Mouse (Mus musculus) urinary bladder, postnatal 4 days (tissue): Measurements from ENCODE around the gene Fam222a.

Experiments
- DNase-seq, 2 experiments: peaks; one replicate each; pipeline ENCODE4 v3.0.0; 2021 to 2022; ENCODE audit warnings: low spot score in 2 of 2

The Fam222a gene

DNA sequence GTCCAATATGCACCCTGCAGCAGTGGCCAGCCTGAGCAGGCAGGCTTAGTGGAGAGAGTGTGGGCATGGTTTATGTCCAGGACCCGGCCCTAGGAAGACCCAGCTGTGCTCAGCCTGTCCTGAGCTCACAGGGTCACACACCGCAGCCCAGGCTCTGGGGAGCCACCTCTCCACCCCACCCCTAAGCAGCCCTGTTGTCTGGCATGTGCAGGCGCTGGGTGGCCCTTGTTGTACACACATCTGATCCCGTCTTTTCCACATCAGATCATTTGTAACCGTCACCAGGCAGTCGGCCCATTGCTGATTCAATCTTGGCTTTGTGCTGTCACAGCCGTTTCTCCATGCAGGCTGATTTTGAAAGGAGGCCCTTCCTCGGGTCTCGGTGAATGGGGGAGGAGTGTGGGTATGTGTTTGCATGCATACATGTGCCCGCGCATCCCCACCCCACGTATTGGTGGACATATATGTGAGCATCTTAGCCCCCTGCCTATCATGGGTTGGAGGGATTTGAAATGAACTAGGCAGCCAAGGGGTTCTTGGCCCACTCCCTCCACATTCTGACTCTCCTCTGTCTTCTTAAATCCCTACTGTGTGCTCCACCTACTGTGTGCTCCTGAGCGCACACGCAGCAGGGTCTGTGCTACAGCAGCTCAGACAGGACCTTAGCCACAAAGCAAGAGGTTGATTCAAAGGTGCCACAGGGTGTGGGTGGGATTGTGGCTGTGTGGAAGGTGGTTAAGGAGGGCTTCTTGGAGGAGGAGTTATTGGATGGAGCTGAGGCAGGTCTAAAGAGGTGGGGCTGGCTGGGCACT lies 16.7 kb downstream of the Fam222a start:
- no peak for DNase-seq

DNA sequence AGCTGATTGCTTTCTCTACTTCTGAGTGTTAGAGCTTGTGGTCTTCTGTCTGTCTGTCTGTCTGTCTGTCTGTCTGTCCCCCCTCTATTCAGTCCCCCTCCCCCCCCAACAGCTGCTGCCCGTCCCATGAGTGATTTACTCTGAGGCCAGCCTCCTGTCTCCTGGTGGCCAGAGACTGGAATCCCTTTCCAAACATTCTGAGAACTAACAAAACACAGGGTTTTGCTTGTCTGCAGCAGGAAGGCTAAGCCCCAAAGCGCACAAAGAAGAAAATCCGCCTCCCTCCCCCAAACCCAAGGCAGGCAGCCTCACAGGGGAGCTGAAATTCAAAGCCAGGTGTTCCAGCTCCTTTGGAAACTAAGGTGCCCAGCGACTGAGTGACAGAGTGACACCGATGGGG lies 17.9 kb downstream of the Fam222a start:
- no peak for DNase-seq

DNA sequence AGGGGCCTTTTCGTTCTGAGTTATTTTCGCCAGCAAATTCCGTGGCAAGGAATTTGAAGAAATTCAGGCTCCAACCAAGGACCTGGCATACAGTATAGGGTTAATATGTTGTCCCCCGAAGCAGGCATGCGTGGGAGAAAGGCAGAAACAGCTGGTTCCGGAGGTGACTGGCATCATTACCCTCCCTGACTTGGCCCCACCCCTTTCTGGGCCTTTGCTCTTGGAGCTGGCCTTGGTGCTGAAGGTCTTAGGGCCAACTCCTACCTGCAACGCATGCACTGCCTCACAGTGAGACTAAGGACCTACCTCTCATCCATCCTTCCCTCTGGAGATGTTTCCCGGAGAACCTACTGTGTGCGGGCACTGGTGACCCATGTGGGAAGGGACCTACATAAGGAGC lies 20.1 kb downstream of the Fam222a start:
- DNase-seq = no peak

DNA sequence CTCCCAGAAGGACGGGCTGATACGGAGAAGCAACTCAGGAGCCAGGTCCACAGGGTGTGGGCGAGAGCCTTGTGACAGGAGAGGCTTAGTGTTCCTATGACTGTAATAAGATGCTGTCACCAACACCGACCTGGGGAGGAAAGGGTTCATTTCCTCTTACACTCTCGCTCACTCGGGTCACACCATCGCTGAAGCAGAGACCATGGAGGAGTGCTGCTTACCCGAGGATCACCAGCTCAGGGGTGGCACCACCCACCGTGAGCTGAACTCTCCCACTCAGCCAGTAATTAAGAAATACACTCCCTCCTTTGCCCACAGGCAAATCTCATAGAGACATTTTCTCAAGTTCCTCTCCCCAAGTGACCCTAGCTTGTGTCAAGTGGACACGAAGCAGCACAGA lies 20.6 kb downstream of the Fam222a start:
- DNase-seq = no peak

DNA sequence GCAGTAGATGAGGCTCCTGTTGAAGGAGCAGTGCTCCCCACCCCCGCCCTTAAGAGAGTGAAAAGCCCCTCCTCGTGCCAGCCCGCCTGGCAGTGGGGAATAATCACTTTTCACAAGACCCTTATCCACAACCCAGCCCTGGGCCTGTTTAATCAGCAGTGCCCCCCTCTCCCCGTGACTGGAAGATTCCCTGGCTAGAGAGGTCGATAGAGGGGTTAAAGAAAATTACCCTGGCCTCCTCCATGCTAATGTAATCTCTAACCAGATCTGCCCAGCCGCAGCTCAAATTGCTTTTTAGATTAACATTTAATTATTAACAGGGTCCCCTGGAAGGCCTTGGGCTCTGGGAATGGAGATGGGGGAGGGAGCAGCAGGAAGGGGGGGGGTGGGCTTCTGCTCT lies 21.2 kb downstream of the Fam222a start:
- DNase-seq = no peak

DNA sequence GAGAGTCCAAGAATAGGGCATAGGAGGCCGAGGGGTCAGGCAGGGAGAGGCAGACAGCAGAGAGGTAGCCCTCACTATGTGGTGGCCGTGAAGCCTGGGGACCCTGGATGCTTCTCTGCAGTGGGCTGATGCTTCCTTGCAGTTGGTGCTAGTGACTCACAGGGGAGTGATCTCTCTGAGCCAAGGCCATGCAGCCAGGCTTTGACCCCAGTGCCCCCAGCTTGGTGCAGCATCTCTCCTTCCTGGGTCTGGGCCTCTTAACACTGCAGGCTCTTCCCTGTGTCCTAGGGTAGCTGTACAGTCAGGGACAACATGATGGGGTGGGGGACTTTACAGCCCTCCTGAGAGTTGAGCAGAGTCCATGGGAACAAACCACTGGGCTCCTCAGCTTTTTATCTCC lies 21.6 kb downstream of the Fam222a start:
- no peak for DNase-seq

DNA sequence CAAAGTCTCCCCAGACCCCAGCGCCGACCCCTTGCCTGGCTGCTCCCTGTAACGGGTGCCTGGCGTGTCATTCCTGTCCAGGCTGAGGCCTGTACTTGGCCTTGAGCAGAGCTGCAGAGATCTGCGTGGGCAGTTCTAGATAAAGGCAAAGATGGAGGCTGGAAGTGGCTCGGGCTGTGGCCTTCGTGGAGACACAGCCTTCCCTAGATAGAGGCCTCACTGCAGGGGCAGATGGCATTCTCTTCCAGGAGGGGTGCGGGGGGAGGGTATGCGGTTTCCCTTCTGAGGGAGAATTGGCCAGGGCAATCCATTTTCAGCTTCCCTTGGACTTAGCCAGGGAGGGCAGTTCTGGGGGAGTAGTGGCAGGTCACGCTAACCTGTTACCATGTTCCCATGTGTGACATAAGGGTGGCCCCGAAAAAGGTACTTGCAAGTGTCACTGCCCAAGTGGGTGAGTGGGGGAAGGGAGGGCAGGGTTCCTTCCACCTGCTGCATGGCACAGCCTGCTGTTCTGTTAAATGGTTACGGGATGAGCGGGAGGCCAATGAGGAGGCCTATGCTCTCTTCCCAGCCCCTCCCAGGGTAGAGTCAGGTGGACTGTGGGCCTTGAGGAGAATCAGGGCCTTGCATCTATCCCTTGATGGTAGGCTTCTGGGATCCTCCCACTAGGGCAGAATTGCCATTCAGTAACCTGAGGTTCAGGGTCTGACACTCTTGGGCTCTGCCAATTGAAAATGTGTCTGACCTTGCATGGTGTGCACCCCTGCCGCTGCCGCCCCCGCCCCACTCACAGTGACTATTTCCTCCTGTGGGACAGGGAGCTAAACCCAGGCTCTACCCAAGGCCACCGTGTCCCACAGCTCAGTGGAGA lies 22.5 kb downstream of the Fam222a start:
- DNase-seq = no peak

DNA sequence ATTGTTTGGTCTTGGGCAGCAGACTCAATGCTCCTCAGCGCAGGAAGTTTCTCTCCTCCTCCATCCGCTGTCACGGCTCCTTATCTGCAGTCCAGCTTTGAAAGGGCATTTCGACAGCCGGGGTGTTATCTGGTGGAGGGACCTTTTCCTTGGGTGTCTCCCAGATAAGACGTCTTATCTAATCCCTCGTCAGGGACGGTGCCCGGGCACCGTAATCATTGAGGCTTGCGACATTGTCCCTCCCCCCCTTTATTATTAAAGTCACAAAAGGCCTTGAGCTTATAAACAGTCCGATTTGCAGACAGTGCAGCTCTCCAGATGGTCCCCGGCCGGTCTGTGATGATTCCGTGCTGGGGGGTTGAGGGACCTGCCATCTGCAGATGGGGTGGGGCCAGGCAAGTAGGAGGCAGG lies 23.3 kb downstream of the Fam222a start:
- no peak for DNase-seq

DNA sequence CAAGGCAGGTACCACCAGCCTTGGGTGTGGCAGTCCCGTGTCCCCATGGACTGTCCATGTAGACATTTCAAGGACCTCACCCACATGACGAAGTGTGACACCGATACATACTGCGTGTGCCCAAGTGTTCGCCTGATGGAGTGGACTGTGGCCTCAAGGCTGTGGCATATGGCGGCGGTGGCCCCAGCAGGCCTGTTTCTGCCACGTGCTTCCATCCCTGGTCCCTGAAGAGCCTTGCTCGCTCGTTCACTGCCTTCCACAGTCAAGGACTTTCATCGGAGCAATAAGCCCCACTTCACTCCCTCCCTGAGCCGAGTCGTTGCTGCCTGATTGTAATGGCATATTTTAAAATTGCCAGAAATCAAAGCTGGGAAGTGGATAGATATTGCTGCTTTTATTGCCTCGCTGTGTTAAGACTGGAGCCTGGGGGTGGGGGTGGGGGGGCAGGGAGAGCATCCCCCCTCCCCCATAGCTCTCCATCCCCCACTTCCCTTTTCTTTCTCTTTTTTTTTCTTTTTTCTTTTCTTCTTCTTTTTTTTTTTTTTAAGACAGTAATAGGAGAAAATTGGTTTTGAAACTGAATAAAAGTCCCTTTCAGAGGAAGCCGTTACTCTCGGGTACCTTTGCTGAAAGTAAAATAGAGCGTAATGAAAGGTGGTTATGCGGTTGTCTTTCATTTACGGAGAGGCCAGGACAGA lies 24.8 kb downstream of the Fam222a start:
- no peak for DNase-seq

DNA sequence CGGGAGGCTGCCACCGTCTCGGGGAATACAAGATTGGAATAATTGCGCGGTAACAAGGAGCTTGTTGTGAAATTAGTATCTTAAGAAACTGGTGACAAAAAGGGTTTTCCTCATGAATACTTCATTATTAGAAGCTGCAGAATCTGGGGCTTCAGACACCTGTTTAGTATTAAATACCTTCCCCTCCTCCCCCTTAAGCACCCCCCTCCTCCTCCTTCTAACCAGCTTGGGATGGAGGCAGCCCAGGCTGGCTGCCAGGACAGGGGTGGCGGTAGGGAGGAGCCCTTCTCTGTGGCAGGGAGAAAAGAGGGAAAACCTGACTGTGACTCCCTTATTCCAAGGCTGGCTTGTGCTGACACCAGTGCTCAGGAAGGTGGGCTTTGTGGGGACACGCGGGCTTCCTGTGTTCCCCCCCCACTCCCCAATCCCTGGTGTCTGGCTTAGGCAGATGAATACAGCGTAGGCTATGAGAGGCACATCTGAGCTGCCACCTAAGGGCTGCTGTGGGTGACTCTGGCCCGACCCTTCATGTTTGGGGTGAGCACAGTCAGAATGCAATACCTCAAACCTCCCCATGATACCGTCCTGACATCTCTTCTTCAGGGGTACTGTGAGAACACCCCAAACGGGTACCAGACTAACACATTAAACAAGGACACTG lies 25.5 kb downstream of the Fam222a start:
- no peak for DNase-seq

DNA sequence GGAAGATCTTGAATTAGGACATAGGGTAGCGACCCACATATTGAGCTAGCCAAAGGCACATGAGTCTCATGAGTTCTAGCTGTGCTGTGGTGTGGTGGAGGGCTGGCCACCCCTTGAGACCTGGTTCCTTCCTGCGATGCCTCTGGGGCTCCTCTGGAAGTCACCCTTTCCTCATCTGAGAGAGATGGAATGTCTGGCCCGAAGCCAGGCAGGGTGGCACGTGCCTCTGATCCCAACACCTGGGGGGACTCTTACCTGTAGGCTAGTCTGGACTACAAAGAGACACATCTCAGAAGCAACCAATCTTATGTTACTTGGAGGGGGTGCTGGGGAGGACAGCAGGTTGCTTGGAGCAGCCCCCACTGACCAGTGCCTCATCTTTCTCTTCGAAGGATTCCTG lies 26.1 kb downstream of the Fam222a start:
- DNase-seq = no peak

DNA sequence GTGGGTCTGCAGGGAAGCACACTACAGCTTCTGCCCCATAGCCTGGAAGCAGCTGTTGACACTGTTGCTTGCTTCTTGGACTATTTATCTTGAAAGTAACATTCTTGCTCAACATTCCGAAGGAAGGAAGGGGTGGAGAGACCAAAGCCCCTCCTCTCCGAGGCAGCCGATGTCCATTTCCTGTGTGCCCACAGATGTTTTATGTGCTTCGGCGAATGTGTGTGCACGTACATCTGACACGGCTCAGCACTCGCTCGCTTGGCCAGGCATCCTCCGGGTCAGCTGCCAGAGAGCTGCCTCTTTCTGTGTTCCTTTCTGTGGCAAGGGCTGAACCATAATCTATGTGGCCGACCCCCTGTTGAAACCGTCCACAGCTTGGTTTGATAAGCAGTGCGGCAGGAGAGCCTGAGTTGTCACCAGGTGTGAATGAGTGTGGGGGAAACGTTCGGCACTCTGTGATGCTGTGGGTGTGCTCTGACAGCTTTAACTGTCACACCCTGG lies 27.0 kb downstream of the Fam222a start:
- DNase-seq = no peak

DNA sequence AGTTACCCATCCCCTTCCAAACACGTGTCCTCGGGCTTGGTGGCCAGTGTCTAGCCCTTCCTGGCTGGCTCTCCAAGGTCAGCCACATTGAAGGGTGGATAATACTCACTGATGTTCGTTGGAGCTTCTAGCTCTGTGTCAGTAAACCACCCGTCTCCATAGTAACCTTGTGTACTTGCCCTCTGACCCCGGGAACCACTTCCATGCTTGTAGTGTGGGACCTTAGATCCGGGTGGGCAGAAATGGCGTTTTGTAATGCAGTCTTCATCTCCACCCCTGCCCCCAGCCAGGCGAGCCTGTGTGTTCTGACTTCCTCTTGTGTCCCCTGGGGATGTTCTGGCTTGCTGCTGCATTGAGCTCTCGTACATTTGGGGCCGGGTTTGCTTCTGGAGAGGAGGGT lies 28.8 kb downstream of the Fam222a start:
- DNase-seq = no peak

DNA sequence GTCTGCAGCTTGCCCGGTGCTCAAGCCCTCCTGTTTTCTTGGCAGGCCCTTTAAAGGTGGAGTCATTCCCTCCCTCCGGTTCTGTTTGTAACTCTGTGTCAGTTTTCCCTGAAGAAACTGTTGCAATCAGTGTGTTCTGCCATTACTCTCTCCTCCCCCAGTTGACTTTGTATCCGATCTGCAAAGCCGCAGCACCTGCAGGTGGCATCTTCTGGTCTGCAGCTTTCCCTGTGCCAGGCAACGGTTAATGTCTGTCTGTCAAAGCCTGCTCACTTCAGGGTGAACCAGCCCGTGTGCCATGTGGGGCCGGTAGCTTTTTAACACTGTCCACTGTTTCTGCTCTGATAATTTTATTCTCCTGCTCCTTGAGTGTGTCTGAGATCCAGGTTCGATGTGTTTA lies 29.4 kb downstream of the Fam222a start:
- DNase-seq = no peak

DNA sequence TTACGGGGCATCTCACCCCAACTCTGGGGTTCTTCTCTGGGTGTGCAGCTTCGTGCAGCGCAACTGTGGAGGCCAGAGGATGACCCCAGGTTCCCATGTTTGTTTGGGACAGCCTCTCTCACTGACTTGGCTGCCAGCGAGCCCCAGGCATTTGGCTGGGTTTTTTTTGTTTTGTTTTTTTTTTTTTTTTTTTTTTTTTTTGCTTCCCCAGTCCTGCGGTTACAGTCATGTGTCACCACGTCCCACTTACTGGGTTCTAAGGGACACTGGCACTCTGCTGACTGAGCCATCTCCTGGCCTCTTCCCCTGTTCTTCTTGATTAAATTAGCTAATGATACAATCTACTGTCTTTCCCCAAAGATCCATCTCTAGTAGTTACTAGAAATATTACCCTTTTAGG lies 29.8 kb downstream of the Fam222a start:
- no peak for DNase-seq

DNA sequence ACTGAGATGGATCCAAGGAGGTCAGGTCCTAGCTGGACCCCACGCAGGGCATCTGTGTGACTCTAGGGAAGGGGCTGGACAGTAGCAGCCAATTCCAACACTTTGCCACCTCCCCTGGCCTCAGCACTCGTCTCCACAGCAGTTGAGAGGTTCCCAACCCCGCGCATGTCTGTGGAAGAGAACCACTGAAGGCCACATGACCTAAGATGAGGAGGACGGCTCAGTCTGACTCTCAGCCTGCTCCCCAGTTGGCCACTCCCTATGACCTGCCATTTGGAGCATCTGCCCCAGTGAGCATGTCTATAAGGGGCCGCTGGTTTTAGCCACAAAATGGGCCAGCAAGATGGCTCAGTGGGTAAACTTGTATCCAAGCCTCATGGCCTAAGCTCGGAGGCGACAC lies 34.2 kb downstream of the Fam222a start:
- no peak for DNase-seq

DNA sequence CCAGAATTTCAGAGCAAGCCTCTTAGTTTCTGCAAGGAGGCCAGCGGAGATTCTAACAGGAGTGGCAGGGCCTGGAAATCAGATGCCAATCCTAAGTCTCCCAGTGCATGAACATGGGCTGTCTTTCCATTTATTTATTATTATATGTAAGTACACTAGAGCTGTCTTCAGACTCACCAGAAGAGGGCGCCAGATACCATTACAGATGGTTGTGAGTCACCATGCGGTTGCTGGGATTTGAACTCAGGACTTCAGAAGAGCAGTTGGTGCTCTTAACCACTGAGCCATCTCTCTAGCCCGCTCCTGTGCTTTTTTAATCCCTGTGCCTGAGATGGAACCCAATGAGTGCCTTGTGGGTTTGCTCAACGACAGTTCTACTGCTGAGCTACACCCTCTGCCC lies 36.2 kb downstream of the Fam222a start:
- DNase-seq = no peak

DNA sequence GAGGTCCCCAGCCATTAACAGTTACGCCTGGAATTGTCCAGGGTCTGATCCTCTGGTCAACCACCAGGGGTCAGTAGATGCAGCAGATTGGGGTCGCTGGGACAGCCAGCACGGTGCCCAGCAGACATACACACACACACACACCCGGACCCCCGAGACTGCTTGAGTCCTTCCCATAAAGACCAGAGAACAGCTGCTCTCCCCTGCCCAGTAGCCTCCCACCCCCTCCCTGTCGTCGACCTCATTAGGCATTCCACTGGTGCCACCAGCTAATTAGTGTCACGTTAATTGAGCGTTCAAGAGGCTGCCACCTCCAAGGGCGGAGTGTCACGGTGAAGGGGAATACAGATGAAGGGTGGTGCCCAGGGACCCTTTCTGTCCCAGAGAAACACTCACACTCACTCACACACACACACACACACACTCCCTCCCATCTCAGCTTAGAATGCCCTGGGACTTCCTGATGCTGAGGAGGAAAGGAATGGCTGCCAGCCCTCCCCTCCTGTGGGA lies 37.0 kb downstream of the Fam222a start:
- DNase-seq = no peak

DNA sequence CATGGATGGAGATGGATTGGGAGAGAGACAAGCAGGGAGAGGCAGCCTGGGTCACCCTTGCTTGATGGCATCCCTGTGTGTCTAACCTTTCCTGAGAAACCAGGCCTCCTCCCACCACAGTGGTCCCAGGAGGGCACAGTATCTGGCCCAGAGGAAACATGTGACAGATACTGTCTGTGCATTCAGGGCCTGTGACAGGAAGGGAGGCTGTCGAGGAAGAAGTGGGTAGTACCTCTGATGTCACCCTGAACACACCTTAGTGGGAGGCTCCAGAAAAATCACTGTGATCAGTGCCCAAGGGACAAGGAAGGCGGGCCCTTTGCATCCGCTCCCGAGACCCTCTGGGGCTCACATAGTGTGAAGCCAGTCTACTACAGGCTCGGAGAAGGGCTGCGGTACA lies 38.2 kb downstream of the Fam222a start:
- no peak for DNase-seq

DNA sequence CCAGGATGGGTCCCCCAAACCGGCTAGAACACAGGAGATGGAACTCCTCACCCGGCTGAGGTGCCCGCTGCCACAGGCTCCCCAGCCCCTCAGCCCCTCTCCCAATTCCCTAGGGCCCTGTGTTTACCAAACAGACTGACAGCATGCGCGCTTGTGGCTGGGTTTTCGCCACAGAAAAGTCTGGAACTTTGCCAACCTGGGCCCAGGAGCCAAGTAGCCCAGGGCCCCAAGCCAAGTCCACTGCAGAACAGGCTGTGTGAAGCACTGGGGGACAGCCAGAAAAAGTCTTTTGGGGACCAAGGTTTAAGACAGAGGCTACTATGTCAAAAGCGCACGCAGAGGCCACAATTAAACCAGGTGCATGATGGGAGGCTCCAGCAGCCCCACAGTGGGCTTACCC lies 39.8 kb downstream of the Fam222a start:
- no peak for DNase-seq

DNA sequence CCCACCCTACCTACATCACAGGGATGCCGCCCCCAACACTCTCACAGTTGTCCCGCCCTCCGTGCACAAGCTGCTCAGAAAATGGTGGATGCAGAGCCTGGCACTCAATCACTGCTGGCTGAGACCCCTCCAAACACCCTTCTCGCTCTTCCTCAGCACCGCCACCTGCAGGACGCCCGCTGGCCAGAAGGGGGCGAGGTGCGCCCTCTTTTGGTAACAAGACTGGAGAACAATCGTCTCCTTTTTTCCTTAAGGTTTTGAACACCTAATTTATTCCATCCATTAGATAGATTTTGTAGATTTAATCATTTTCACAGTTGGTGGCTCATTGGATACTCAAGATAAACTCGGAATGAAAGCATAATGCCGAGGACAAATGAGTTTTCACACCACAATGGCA lies 40.7 kb downstream of the Fam222a start:
- peak; percentile 69 to 87 for DNase-seq

DNA sequence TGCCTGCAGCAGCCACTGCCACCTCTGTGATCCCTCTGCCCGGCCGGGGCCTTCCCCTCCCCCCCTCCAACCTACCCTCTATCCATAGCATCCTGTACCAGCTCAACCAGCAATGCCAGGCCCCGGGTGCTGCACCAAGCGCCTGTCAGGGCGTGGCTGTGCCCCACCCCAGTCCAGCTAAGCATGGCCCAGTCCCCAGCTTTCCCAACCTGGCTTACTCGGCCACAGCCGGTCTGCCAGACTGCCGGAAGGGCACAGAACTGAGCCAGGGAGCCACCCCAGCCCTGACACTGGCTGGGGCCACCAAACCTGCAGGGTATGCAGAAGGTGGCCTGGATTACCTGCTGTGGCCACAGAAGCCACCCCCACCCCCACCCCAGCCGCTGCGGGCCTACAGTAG lies 43.4 kb downstream of the Fam222a start:
- no peak for DNase-seq
